Mouse (Mus musculus) midbrain, embryonic 15.5 days (tissue): Measurements from ENCODE around the gene Cad. TPM values are rescaled to one million over a fixed set of nuclear protein-coding genes. Genes with fewer than 3 reads are reported as not detected.
"Not testable (repeated sequence)": the region's sequence is repeated elsewhere in the genome, so short reads cannot be mapped to it uniquely, and the experiment has no call there.

Experiments
- ATAC-seq: fragments of 200-750 bp; cut with Nextera tagmentation; replicated peaks from 2 replicates; pipeline ENCODE4 v1.8.0; 2017; ENCODE audit warnings: moderate TSS enrichment
- H3K27ac ChIP-seq: fragments of 300-500 bp; sonication (generic); 2 replicates; pipeline ENCODE4 v1.5.1; 2015; ENCODE audit warnings: mild to moderate bottlenecking, inconsistent platforms
- H3K27me3 ChIP-seq: fragments of 300-500 bp; sonication (generic); replicated peaks from 2 replicates; pipeline ENCODE4 v1.6.1; 2015; ENCODE audit warnings: inconsistent platforms
- H3K36me3 ChIP-seq: fragments of 300-500 bp; sonication (generic); replicated peaks from 2 replicates; pipeline ENCODE4 v1.6.1; 2015; ENCODE audit warnings: inconsistent platforms
- H3K4me1 ChIP-seq: fragments of 300-500 bp; sonication (generic); 2 replicates; pipeline ENCODE4 v1.6.1; 2015; ENCODE audit warnings: inconsistent platforms
- H3K4me2 ChIP-seq: fragments of 300-500 bp; sonication (generic); 2 replicates; pipeline ENCODE4 v1.6.1; 2015; ENCODE audit warnings: inconsistent platforms, mild to moderate bottlenecking, moderate library complexity
- H3K4me3 ChIP-seq: fragments of 300-500 bp; sonication (generic); 2 replicates; pipeline ENCODE4 v1.5.1; 2015; ENCODE audit warnings: mild to moderate bottlenecking, inconsistent platforms
- H3K9ac ChIP-seq: fragments of 300-500 bp; sonication (generic); 2 replicates; pipeline ENCODE4 v1.6.1; 2015; ENCODE audit warnings: mild to moderate bottlenecking, inconsistent platforms
- H3K9me3 ChIP-seq: fragments of 300-500 bp; sonication (generic); 2 replicates; pipeline ENCODE4 v1.6.1; 2016; ENCODE audit warnings: inconsistent platforms
- WGBS: fragments of 180-500 bp; shearing (Covaris S2); methylation state at CpG from one replicate; pipeline ENCODE4 v1.1.7; 2015; ENCODE audit warnings: mixed read lengths; 5-methylcytosine and 5-hydroxymethylcytosine counted together
- polyA plus RNA-seq: library from polyadenylated mRNA; unstranded; fragments of >200 nt; fragmentation: Nextera tagmentation; extraction: Ambion mirVana; gene quantifications from 2 replicates; pipeline ENCODE4 v1.2.1, GENCODE M21; 2015

Cad gene
- polyA plus RNA-seq, 1 experiment from 2014 or later, result 16.2 TPM

- 95% methylated on average over 6 of the region's 6 CpGs for WGBS
These were observed 8.2 kb upstream of the Cad start for GRCm38 (mm10) chr5:31046416-31046815.

GRCm38 (mm10) chr5:31047074-31047473 lies 7.5 kb upstream of the Cad start:
- Histone ChIP-seq H3K27me3 (no peaks in the 10 kb centered on the region), H3K27ac (no peak overlapping the region), H3K4me2 (peak overlapping the region; percentile 74), H3K4me3 (peak overlapping the region; percentile 80), H3K9me3 (no peaks in the 10 kb centered on the region), H3K36me3 (peaks cover 6% of the 10 kb centered on the region; the same call in 1 of the 2 replicates), H3K4me1 (peaks cover 18% of the 10 kb centered on the region), H3K9ac (peak overlapping the region; percentile 91; the same call in 1 of the 2 replicates)
- 85% methylated on average over 5 of the region's 5 CpGs for WGBS
- no peak for ATAC-seq

More at GRCm38 (mm10) chr5:31046416-31046815, 8.2 kb upstream of the Cad start:
- no peak overlapping the region for H3K4me2 ChIP-seq
- H3K4me1 ChIP-seq, result peaks cover 18% of the 10 kb centered on the region
- H3K9ac ChIP-seq, result no peak overlapping the region
- no peaks in the 10 kb centered on the region for H3K27me3 ChIP-seq
- no peak for ATAC-seq
- no peaks in the 10 kb centered on the region for H3K9me3 ChIP-seq
- H3K4me3 ChIP-seq, result no peak overlapping the region
- H3K27ac ChIP-seq, result no peak overlapping the region
- H3K36me3 ChIP-seq, result peaks cover 11% of the 10 kb centered on the region; the same call in 1 of the 2 replicates

GRCm38 (mm10) chr5:31047848-31048762 lies 6.5 kb upstream of the Cad start, which contains the start of gene Atraid:
Gene Atraid, plus strand, starts transcription at chr5:31048312.
- ATAC-seq, result peak; percentile 97
- WGBS, result 1% methylated on average over 73 of the region's 73 CpGs
- H3K4me3 ChIP-seq, result peak within 1 kb of the TSS; percentile 80
- peak within 1 kb of the TSS; percentile 98 for H3K27ac ChIP-seq
- no peaks in the 10 kb centered on the region; the same call in 1 of the 2 replicates for H3K36me3 ChIP-seq
- peaks cover 18% of the 10 kb centered on the region for H3K4me1 ChIP-seq
- H3K27me3 ChIP-seq, result no peaks in the 10 kb centered on the region
- no peaks in the 10 kb centered on the region for H3K9me3 ChIP-seq
- peak within 1 kb of the TSS; percentile 74 for H3K4me2 ChIP-seq
- H3K9ac ChIP-seq, result peak within 1 kb of the TSS; percentile 91

GRCm38 (mm10) chr5:31048763-31049641 lies 5.6 kb upstream of the Cad start, which contains the start of gene Slc5a6:
Gene Slc5a6, minus strand, starts transcription at chr5:31048924.
- WGBS, result under 1% methylated on average over 23 of the region's 23 CpGs
- Histone ChIP-seq H3K27me3 (no peaks in the 10 kb centered on the region), H3K9me3 (no peaks in the 10 kb centered on the region), H3K4me3 (peak within 1 kb of the TSS; percentile 80), H3K4me2 (peak within 1 kb of the TSS; percentile 74), H3K27ac (peak within 1 kb of the TSS; percentile 98), H3K36me3 (no peaks in the 10 kb centered on the region; the same call in 1 of the 2 replicates), H3K9ac (peak within 1 kb of the TSS; percentile 91), H3K4me1 (peaks cover 21% of the 10 kb centered on the region)
- peak; percentile 57 for ATAC-seq

GRCm38 (mm10) chr5:31050427-31050826 lies 4.2 kb upstream of the Cad start:
- ATAC-seq, result no peak
- Histone ChIP-seq H3K36me3 (no peaks in the 10 kb centered on the region), H3K9me3 (no peaks in the 10 kb centered on the region)

GRCm38 (mm10) chr5:31053728-31054127 lies 852 bp upstream of the Cad start:
- H3K9me3 ChIP-seq, ATAC-seq, H3K27me3 ChIP-seq, H3K36me3 ChIP-seq: not testable (repeated sequence)
- Histone ChIP-seq H3K4me3 (peak overlapping the region; percentile 76), H3K4me2 (peak overlapping the region; percentile 97), H3K27ac (peak overlapping the region; percentile 78; the same call in 1 of the 2 replicates), H3K9ac (peak overlapping the region; percentile 70), H3K4me1 (peaks cover 31% of the 10 kb centered on the region)
- WGBS, result 52% methylated on average over 4 of the region's 4 CpGs

More at GRCm38 (mm10) chr5:31050427-31050826, 4.2 kb upstream of the Cad start:
- H3K9ac ChIP-seq, result no peak overlapping the region
- H3K4me1 ChIP-seq, result peaks cover 32% of the 10 kb centered on the region
- H3K27me3 ChIP-seq, result no peaks in the 10 kb centered on the region
- no peak overlapping the region for H3K4me3 ChIP-seq
- no peak overlapping the region for H3K4me2 ChIP-seq
- no peak overlapping the region for H3K27ac ChIP-seq

GRCm38 (mm10) chr5:31055216-31056140 lies 898 bp downstream of the Cad start:
- no peaks in the 10 kb centered on the region for H3K27me3 ChIP-seq
- 20% methylated on average over 19 of the region's 19 CpGs for WGBS
- H3K4me2 ChIP-seq, result peak overlapping the region; percentile 97
- no peak; the same call in none of the 2 replicates for ATAC-seq
- no peak overlapping the region for H3K27ac ChIP-seq
- peak overlapping the region; percentile 76 for H3K4me3 ChIP-seq
- no peaks in the 10 kb centered on the region for H3K9me3 ChIP-seq
- peaks cover 12% of the 10 kb centered on the region; the same call in 1 of the 2 replicates for H3K36me3 ChIP-seq
- H3K4me1 ChIP-seq, result peaks cover 20% of the 10 kb centered on the region
- H3K9ac ChIP-seq, result peak overlapping the region; percentile 70

- Histone ChIP-seq H3K9ac (no peak overlapping the region), H3K27ac (no peak overlapping the region), H3K36me3 (peaks cover 48% of the 10 kb centered on the region), H3K27me3 (no peaks in the 10 kb centered on the region), H3K4me2 (no peak overlapping the region), H3K4me1 (no peaks in the 10 kb centered on the region), H3K4me3 (no peak overlapping the region), H3K9me3 (no peaks in the 10 kb centered on the region)
- no peak for ATAC-seq
- 98% methylated on average over 3 of the region's 3 CpGs for WGBS
These were observed 15.2 kb downstream of the Cad start for GRCm38 (mm10) chr5:31069810-31070209.

- Histone ChIP-seq H3K4me1 (no peaks in the 10 kb centered on the region), H3K27ac (no peak overlapping the region), H3K36me3 (peaks cover 53% of the 10 kb centered on the region), H3K27me3 (no peaks in the 10 kb centered on the region), H3K9me3 (no peaks in the 10 kb centered on the region), H3K4me2 (no peak overlapping the region), H3K9ac (no peak overlapping the region), H3K4me3 (no peak overlapping the region)
- no peak for ATAC-seq
- 91% methylated on average over 2 of the region's 2 CpGs for WGBS
These were observed 16.5 kb downstream of the Cad start for GRCm38 (mm10) chr5:31071059-31071458.

GRCm38 (mm10) chr5:31071821-31072220 lies 17.2 kb downstream of the Cad start:
- WGBS, result 95% methylated on average over 11 of the region's 11 CpGs
- no peaks in the 10 kb centered on the region for H3K9me3 ChIP-seq
- H3K4me2 ChIP-seq, result no peak overlapping the region
- no peak overlapping the region for H3K4me3 ChIP-seq
- H3K4me1 ChIP-seq, result no peaks in the 10 kb centered on the region
- no peak overlapping the region for H3K27ac ChIP-seq
- ATAC-seq, result no peak
- no peaks in the 10 kb centered on the region for H3K27me3 ChIP-seq
- H3K9ac ChIP-seq, result no peak overlapping the region
- peaks cover 52% of the 10 kb centered on the region for H3K36me3 ChIP-seq

GRCm38 (mm10) chr5:31073176-31073575 lies 18.6 kb downstream of the Cad start:
- H3K27me3 ChIP-seq, result no peaks in the 10 kb centered on the region
- H3K27ac ChIP-seq, result no peak overlapping the region
- no peaks in the 10 kb centered on the region for H3K9me3 ChIP-seq
- no peak for ATAC-seq
- H3K4me2 ChIP-seq, result no peak overlapping the region
- no peaks in the 10 kb centered on the region for H3K4me1 ChIP-seq
- 92% methylated on average over 12 of the region's 12 CpGs for WGBS
- peaks cover 44% of the 10 kb centered on the region for H3K36me3 ChIP-seq
- H3K4me3 ChIP-seq, result no peak overlapping the region
- no peak overlapping the region for H3K9ac ChIP-seq
